Mouse (Mus musculus) forebrain, embryonic 16.5 days (tissue): Measurements from ENCODE around the gene Chchd10. TPM values are rescaled to one million over a fixed set of nuclear protein-coding genes. Genes with fewer than 3 reads are reported as not detected.

Experiments
- ATAC-seq: fragments of 200-750 bp; cut with Nextera tagmentation; 2 replicates; pipeline ENCODE4 v1.8.0; 2017; ENCODE audit warnings: mild to moderate bottlenecking, moderate library complexity
- H3K27ac ChIP-seq: fragments of 300-500 bp; sonication (generic); 2 replicates; pipeline ENCODE4 v1.5.1; 2014; ENCODE audit warnings: low read length, control low read depth
- H3K27me3 ChIP-seq: fragments of 300-500 bp; sonication (generic); replicated peaks from 2 replicates; pipeline ENCODE4 v1.6.1; 2014; ENCODE audit warnings: low read length; ENCODE audit not compliant: control insufficient read depth, insufficient read depth
- H3K36me3 ChIP-seq: fragments of 300-500 bp; sonication (generic); 2 replicates; pipeline ENCODE4 v1.6.1; 2014; ENCODE audit not compliant: control insufficient read depth, insufficient read depth
- H3K4me1 ChIP-seq: fragments of 300-500 bp; sonication (generic); replicated peaks from 2 replicates; pipeline ENCODE4 v1.6.1; 2014; ENCODE audit warnings: low read length; ENCODE audit not compliant: control insufficient read depth, insufficient read depth
- H3K4me2 ChIP-seq: fragments of 300-500 bp; sonication (generic); 2 replicates; pipeline ENCODE4 v1.6.1; 2014; ENCODE audit warnings: mild to moderate bottlenecking, low read length, control low read depth
- H3K4me3 ChIP-seq: fragments of 300-500 bp; sonication (generic); replicated peaks from 2 replicates; pipeline ENCODE4 v1.5.1; 2014; ENCODE audit warnings: mild to moderate bottlenecking, low read length, control low read depth
- H3K9ac ChIP-seq: fragments of 300-500 bp; sonication (generic); replicated peaks from 2 replicates; pipeline ENCODE4 v1.6.1; 2014; ENCODE audit warnings: low read depth, low read length, control low read depth
- H3K9me3 ChIP-seq: fragments of 300-500 bp; sonication (generic); 2 replicates; pipeline ENCODE4 v1.6.1; 2016; ENCODE audit warnings: low read length; ENCODE audit not compliant: control insufficient read depth
- WGBS: fragments of 180-500 bp; shearing (Covaris S2); extraction: QIAGEN DNeasy Blood & Tissue Kit; methylation state at CpG from one replicate; pipeline ENCODE4 v1.1.7; 2014; 5-methylcytosine and 5-hydroxymethylcytosine counted together
- polyA plus RNA-seq: library from polyadenylated mRNA; unstranded; fragments of >200 nt; fragmentation: Nextera tagmentation; extraction: Ambion mirVana; gene quantifications from 2 replicates; pipeline ENCODE4 v1.2.1, GENCODE M21; 2015

Chchd10 gene
- polyA plus RNA-seq, 1 experiment from 2014 or later: 30.7 TPM

GRCm38 (mm10) chr10:75944066-75944772 is 11.3 kb downstream of the Chchd10 start:
- no peak overlapping the region for H3K27ac ChIP-seq
- H3K9ac ChIP-seq: no peak overlapping the region
- peaks cover 8% of the 10 kb centered on the region for H3K4me1 ChIP-seq
- H3K9me3 ChIP-seq: no peaks in the 10 kb centered on the region
- H3K27me3 ChIP-seq: 0 out of 2 replicates have a peak, but pooled peaks cover 2% of the 10 kb centered on the region
- no peaks in the 10 kb centered on the region for H3K36me3 ChIP-seq
- no peak overlapping the region for H3K4me3 ChIP-seq
- H3K4me2 ChIP-seq: no peak overlapping the region
- WGBS: 16% methylated on average over 11 of the region's 11 CpGs
- peak; percentile 45; the same call in 1 of the 2 replicates for ATAC-seq

GRCm38 (mm10) chr10:75945213-75945612 is 12.3 kb downstream of the Chchd10 start:
- H3K4me2 ChIP-seq: no peak overlapping the region
- no peak overlapping the region for H3K9ac ChIP-seq
- H3K4me1 ChIP-seq: peaks cover 8% of the 10 kb centered on the region
- H3K4me3 ChIP-seq: no peak overlapping the region
- H3K27ac ChIP-seq: no peak overlapping the region
- no peaks in the 10 kb centered on the region for H3K36me3 ChIP-seq
- 93% methylated on average over 7 of the region's 7 CpGs for WGBS
- H3K9me3 ChIP-seq: no peaks in the 10 kb centered on the region
- H3K27me3 ChIP-seq: peaks cover 7% of the 10 kb centered on the region; the same call in 1 of the 2 replicates
- ATAC-seq: no peak

- no peak overlapping the region for H3K4me3 ChIP-seq
- H3K9me3 ChIP-seq: no peaks in the 10 kb centered on the region
- H3K9ac ChIP-seq: no peak overlapping the region
- H3K27ac ChIP-seq: no peak overlapping the region
- no peaks in the 10 kb centered on the region for H3K36me3 ChIP-seq
- 83% methylated on average over 7 of the region's 7 CpGs for WGBS
- H3K27me3 ChIP-seq: peaks cover 7% of the 10 kb centered on the region; the same call in 1 of the 2 replicates
- ATAC-seq: no peak
- H3K4me1 ChIP-seq: peaks cover 11% of the 10 kb centered on the region
- H3K4me2 ChIP-seq: no peak overlapping the region
Observed at GRCm38 (mm10) chr10:75945896-75946295, 13.0 kb downstream of the Chchd10 start.

GRCm38 (mm10) chr10:75948079-75948478 is 15.1 kb downstream of the Chchd10 start:
- ATAC-seq: no peak
- no peak overlapping the region for H3K4me3 ChIP-seq

GRCm38 (mm10) chr10:75949053-75950045 is 16.4 kb downstream of the Chchd10 start:
- no peak overlapping the region for H3K27ac ChIP-seq
- no peak overlapping the region for H3K9ac ChIP-seq
- peaks cover 11% of the 10 kb centered on the region for H3K4me1 ChIP-seq
- no peak overlapping the region for H3K4me2 ChIP-seq
- H3K9me3 ChIP-seq: no peaks in the 10 kb centered on the region
- WGBS: 85% methylated on average over 22 of the region's 22 CpGs
- no peak overlapping the region for H3K4me3 ChIP-seq
- ATAC-seq: no peak
- H3K36me3 ChIP-seq: no peaks in the 10 kb centered on the region
- H3K27me3 ChIP-seq: peaks cover 12% of the 10 kb centered on the region; the same call in 1 of the 2 replicates

More at GRCm38 (mm10) chr10:75948079-75948478, 15.1 kb downstream of the Chchd10 start:
- Histone ChIP-seq H3K27ac (no peak overlapping the region), H3K4me1 (peaks cover 17% of the 10 kb centered on the region), H3K4me2 (no peak overlapping the region), H3K9ac (no peak overlapping the region), H3K36me3 (no peaks in the 10 kb centered on the region), H3K27me3 (peaks cover 10% of the 10 kb centered on the region; the same call in 1 of the 2 replicates), H3K9me3 (no peaks in the 10 kb centered on the region)
- 66% methylated on average over 5 of the region's 5 CpGs for WGBS

GRCm38 (mm10) chr10:75950791-75951210 is 17.9 kb downstream of the Chchd10 start:
- ATAC-seq: peak; percentile 59
- 3% methylated on average over 23 of the region's 23 CpGs for WGBS
- Histone ChIP-seq H3K27ac (no peak overlapping the region), H3K4me2 (peak overlapping the region; percentile 65), H3K36me3 (no peaks in the 10 kb centered on the region), H3K27me3 (peaks cover 12% of the 10 kb centered on the region; the same call in 1 of the 2 replicates), H3K4me3 (peak overlapping the region; percentile 36), H3K9ac (peak overlapping the region; percentile 50), H3K9me3 (no peaks in the 10 kb centered on the region), H3K4me1 (peaks cover 8% of the 10 kb centered on the region)

GRCm38 (mm10) chr10:75951424-75952050 is 18.6 kb downstream of the Chchd10 start:
- Histone ChIP-seq H3K27ac (no peak overlapping the region), H3K36me3 (no peaks in the 10 kb centered on the region), H3K9me3 (no peaks in the 10 kb centered on the region), H3K4me2 (peak overlapping the region; percentile 65), H3K4me1 (peaks cover 8% of the 10 kb centered on the region), H3K27me3 (peaks cover 12% of the 10 kb centered on the region; the same call in 1 of the 2 replicates), H3K9ac (no peak overlapping the region; the same call in 1 of the 2 replicates), H3K4me3 (peak overlapping the region; percentile 36)
- 4% methylated on average over 13 of the region's 13 CpGs for WGBS
- peak; percentile 31 for ATAC-seq

GRCm38 (mm10) chr10:75954381-75954811 is 21.5 kb downstream of the Chchd10 start, which contains the start of gene Gm5134:
TSS of gene Gm5134 (plus strand) at chr10:75954514.
- peak within 1 kb of the TSS; percentile 30 for H3K4me2 ChIP-seq
- H3K4me3 ChIP-seq: peak within 1 kb of the TSS; percentile 13
- WGBS: 30% methylated on average over 20 of the region's 20 CpGs
- no peaks in the 10 kb centered on the region for H3K9me3 ChIP-seq
- H3K27ac ChIP-seq: no peak within 1 kb of the TSS
- peaks cover 8% of the 10 kb centered on the region for H3K4me1 ChIP-seq
- 0 out of 2 replicates have a peak, but pooled peaks have one; percentile 6 for ATAC-seq
- no peak within 1 kb of the TSS for H3K9ac ChIP-seq
- peaks cover 10% of the 10 kb centered on the region; the same call in 1 of the 2 replicates for H3K27me3 ChIP-seq
- H3K36me3 ChIP-seq: no peaks in the 10 kb centered on the region
